Mouse (Mus musculus): ENCODE results near the gene Efcab12. TPM values are rescaled to one million over a fixed set of nuclear protein-coding genes. Genes with fewer than 3 reads are reported as not detected.

Gene Efcab12
- polyA plus RNA-seq, 1 experiment from 2014 or later = 0.53 TPM

- no peaks in the 10 kb centered on the region for H3K27me3 ChIP-seq
- ATAC-seq (replicated peaks; ENCODE audit: insufficient number of reproducible peaks, insufficient read depth, low FRiP score, low read depth) = no peak
- no peak within 1 kb of the TSS for H3K4me3 ChIP-seq
- no peak within 1 kb of the TSS for H3K9ac ChIP-seq
- H3K4me2 ChIP-seq = 0 out of 2 replicates have a peak within 1 kb of the TSS, but pooled peaks have one; percentile 5
- H3K36me3 ChIP-seq = no peaks in the 10 kb centered on the region
- 6% methylated on average over 9 of the region's 9 CpGs for WGBS
- peaks cover 40% of the 10 kb centered on the region for H3K4me1 ChIP-seq (replicated peaks)
- H3K9me3 ChIP-seq (replicated peaks) = no peaks in the 10 kb centered on the region
- peak within 1 kb of the TSS; percentile 92 for H3K27ac ChIP-seq
Observed at GRCm38 (mm10) chr6:115761995-115762756, 76.0 kb downstream of the Efcab12 start, which contains the start of gene Tmem40. Tmem40 (minus strand) TSS chr6:115762410.

- Histone ChIP-seq H3K27ac (no peak overlapping the region), H3K4me2 (no peak overlapping the region), H3K36me3 (no peaks in the 10 kb centered on the region), H3K4me3 (no peak overlapping the region), H3K4me1 (replicated peaks) (peaks cover 40% of the 10 kb centered on the region), H3K27me3 (no peaks in the 10 kb centered on the region), H3K9ac (no peak overlapping the region), H3K9me3 (replicated peaks) (no peaks in the 10 kb centered on the region)
- WGBS = 34% methylated on average over 4 of the region's 4 CpGs
- ATAC-seq (replicated peaks; ENCODE audit: insufficient number of reproducible peaks, insufficient read depth, low FRiP score, low read depth) = no peak
Observed at GRCm38 (mm10) chr6:115760982-115761381, 77.2 kb downstream of the Efcab12 start.

Small RNAs within 50 kb of the gene (microRNA-seq; reads per million reads assigned to microRNA genes)
- gene Mir7660 = not detected

Other genes with a start within 250 kb of the Efcab12 start
- gene Mkrn2os, start 245.8 kb downstream of the Efcab12 start, polyA plus RNA-seq (2015; fragmentation: Nextera tagmentation; extraction: Ambion mirVana) = 0.24 and 0.25 TPM in 2 replicates
- 20.5 and 26.3 TPM in 2 replicates for gene Mkrn2, start 236.5 kb downstream of the Efcab12 start, polyA plus RNA-seq (2015; fragmentation: Nextera tagmentation; extraction: Ambion mirVana)
- 90.7 and 97.4 TPM in 2 replicates for gene Raf1, start 161.8 kb downstream of the Efcab12 start, polyA plus RNA-seq (2015; fragmentation: Nextera tagmentation; extraction: Ambion mirVana)
- gene Tmem40, start 76.0 kb downstream of the Efcab12 start, polyA plus RNA-seq (2015; fragmentation: Nextera tagmentation; extraction: Ambion mirVana) = 1.3 and 1.7 TPM in 2 replicates
- 40.8 and 48.7 TPM in 2 replicates for gene Cand2, start 63.9 kb downstream of the Efcab12 start, polyA plus RNA-seq (2015; fragmentation: Nextera tagmentation; extraction: Ambion mirVana)
- gene Rpl32, start 29.7 kb downstream of the Efcab12 start, polyA plus RNA-seq (2015; fragmentation: Nextera tagmentation; extraction: Ambion mirVana) = 1,057 and 1,253 TPM in 2 replicates
- gene Mbd4, start 15.0 kb upstream of the Efcab12 start, polyA plus RNA-seq (2015; fragmentation: Nextera tagmentation; extraction: Ambion mirVana) = 9.2 and 11.3 TPM in 2 replicates
- 18.4 and 24.2 TPM in 2 replicates for gene Ift122, start 15.1 kb upstream of the Efcab12 start, polyA plus RNA-seq (2015; fragmentation: Nextera tagmentation; extraction: Ambion mirVana)
- gene Rho, start 93.3 kb upstream of the Efcab12 start, polyA plus RNA-seq (2015; fragmentation: Nextera tagmentation; extraction: Ambion mirVana) = not detected in 2 replicates
- gene H1foo, start 106.5 kb upstream of the Efcab12 start, polyA plus RNA-seq (2015; fragmentation: Nextera tagmentation; extraction: Ambion mirVana) = not detected in 2 replicates
- gene Plxnd1, start 156.6 kb upstream of the Efcab12 start, polyA plus RNA-seq (2015; fragmentation: Nextera tagmentation; extraction: Ambion mirVana) = 38.6 and 53.4 TPM in 2 replicates